Mouse (Mus musculus) heart, postnatal 4 days (tissue): ENCODE measurements around the gene Stk35. TPM values are rescaled to one million over a fixed set of nuclear protein-coding genes. Genes with fewer than 3 reads are reported as not detected.
"Not testable (repeated sequence)": the region's sequence is repeated elsewhere in the genome, so short reads cannot be mapped to it uniquely, and the experiment has no call there.

ENCODE experiments used
- DNase-seq: peaks from one replicate; pipeline ENCODE4 v3.0.0; 2021
- total RNA-seq, 2 experiments: library from RNA; stranded (reverse); gene quantifications; 2 replicates each; pipeline ENCODE4 v1.2.3; 2021

The Stk35 gene
- total RNA-seq, 2 experiments from 2014 or later: 20.2 to 21.3 TPM

- DNase-seq: no peak
These were observed 36.6 kb downstream of the Stk35 start for GRCm38 (mm10) chr2:129836921-129837320.

GRCm38 (mm10) chr2:129838321-129838720, 38.0 kb downstream of the Stk35 start:
- no peak for DNase-seq

- DNase-seq: peak; percentile 75
These were observed 45.5 kb downstream of the Stk35 start for GRCm38 (mm10) chr2:129845826-129846225.

- DNase-seq: no peak
These were observed 46.2 kb downstream of the Stk35 start for GRCm38 (mm10) chr2:129846501-129846900.

GRCm38 (mm10) chr2:129849078-129849477, 48.8 kb downstream of the Stk35 start:
- not testable (repeated sequence) for DNase-seq

- DNase-seq: no peak
These were observed 51.2 kb downstream of the Stk35 start for GRCm38 (mm10) chr2:129851512-129851911.

- DNase-seq: no peak
These were observed 62.9 kb downstream of the Stk35 start for GRCm38 (mm10) chr2:129863256-129863655.

GRCm38 (mm10) chr2:129864958-129865357, 64.6 kb downstream of the Stk35 start:
- DNase-seq: no peak

GRCm38 (mm10) chr2:129869151-129869550, 68.8 kb downstream of the Stk35 start:
- DNase-seq: no peak

GRCm38 (mm10) chr2:129871246-129871645, 70.9 kb downstream of the Stk35 start:
- DNase-seq: peak; percentile 30

GRCm38 (mm10) chr2:129872071-129872470, 71.8 kb downstream of the Stk35 start:
- no peak for DNase-seq

GRCm38 (mm10) chr2:129873489-129873888, 73.2 kb downstream of the Stk35 start:
- peak; percentile 89 for DNase-seq

GRCm38 (mm10) chr2:129874084-129874483, 73.8 kb downstream of the Stk35 start:
- DNase-seq: no peak

GRCm38 (mm10) chr2:129874509-129875095, 74.3 kb downstream of the Stk35 start:
- DNase-seq: no peak

- DNase-seq: no peak
These were observed 76.6 kb downstream of the Stk35 start for GRCm38 (mm10) chr2:129876935-129877334.

- DNase-seq: peak; percentile 74
These were observed 79.5 kb downstream of the Stk35 start for GRCm38 (mm10) chr2:129879817-129880216.

- no peak for DNase-seq
These were observed 79.9 kb downstream of the Stk35 start for GRCm38 (mm10) chr2:129880226-129880625.

- no peak for DNase-seq
These were observed 81.6 kb downstream of the Stk35 start for GRCm38 (mm10) chr2:129881886-129882285.

Other genes with a start within 250 kb of the Stk35 start
- gene Sirpa, start 207.7 kb upstream of the Stk35 start, total RNA-seq: 10 to 100 TPM; 22.4 to 23.0 TPM
- not detected for gene Pdyn, start 100.7 kb upstream of the Stk35 start, total RNA-seq
- under 1 TPM; 0.10 to 0.11 TPM for gene Tgm3, start 211.8 kb downstream of the Stk35 start, total RNA-seq